Comparison of ENCODE assay signal across 8 mouse cellular contexts in genomic region chr16:17131191-17132088, GRCm38 (mm10). TPM values are rescaled to one million over a fixed set of nuclear protein-coding genes. Genes with fewer than 3 reads are reported as not detected.
DNase-seq lines count a peak whose midpoint lies in the region; ATAC-seq and TF ChIP-seq lines count a peak whose summit lies in the region.

No protein-coding gene starts in this region.

- H3K36me3 ChIP-seq in forebrain, embryonic 10.5 days (replicated peaks): peaks cover 14% of the 10 kb centered on the region
- no peaks in the 10 kb centered on the region for H3K36me3 ChIP-seq in intestine, postnatal 0 days (ENCODE audit: control insufficient read depth, insufficient read depth)
- H3K36me3 ChIP-seq in midbrain, embryonic 10.5 days: peaks cover 13% of the 10 kb centered on the region; the same call in 1 of the 2 replicates

- TF ChIP-seq CTCF in intestine, postnatal 0 days (IDR thresholded peaks at IDR 0.05; ENCODE audit: low read depth): no peak

- peak overlapping the region; percentile 63 for H3K9ac ChIP-seq in intestine, postnatal 0 days (ENCODE audit: low read depth, low read length)

- intact Hi-C loops in left cerebral cortex, postnatal 4 days (cut with DNase I): no loop called here

- peak overlapping the region; percentile 93 for H3K27ac ChIP-seq in forebrain, embryonic 10.5 days
- H3K27ac ChIP-seq in intestine, postnatal 0 days (ENCODE audit: low read depth, low read length): peak overlapping the region; percentile 54; the same call in 1 of the 2 replicates
- H3K27ac ChIP-seq in midbrain, embryonic 10.5 days (replicated peaks): peak overlapping the region; percentile 92

- 0 out of 2 replicates have a peak, but pooled peaks cover 3% of the 10 kb centered on the region for H3K27me3 ChIP-seq in forebrain, embryonic 10.5 days (ENCODE audit: poor library complexity, severe bottlenecking)
- H3K27me3 ChIP-seq in intestine, postnatal 0 days (replicated peaks; ENCODE audit: control insufficient read depth, insufficient read depth, low read length): no peaks in the 10 kb centered on the region
- H3K27me3 ChIP-seq in midbrain, embryonic 10.5 days (ENCODE audit: low read depth, poor library complexity, severe bottlenecking): no peaks in the 10 kb centered on the region

- ATAC-seq in intestine, postnatal 0 days: no peak; the same call in 1 of the 2 replicates

- H3K4me3 ChIP-seq in forebrain, embryonic 10.5 days: peak overlapping the region; percentile 82
- peak overlapping the region; percentile 76 for H3K4me3 ChIP-seq in intestine, postnatal 0 days (ENCODE audit: low read depth, low read length)
- H3K4me3 ChIP-seq in midbrain, embryonic 10.5 days: peak overlapping the region; percentile 83

- peak overlapping the region; percentile 99 for H3K4me2 ChIP-seq in intestine, postnatal 0 days (replicated peaks; ENCODE audit: low read depth)

- 4% methylated on average over 43 of the region's 43 CpGs for WGBS in forebrain, embryonic 10.5 days
- WGBS in intestine, postnatal 0 days: 4% methylated on average over 43 of the region's 43 CpGs
- WGBS in midbrain, embryonic 10.5 days: 4% methylated on average over 43 of the region's 43 CpGs

- no peaks in the 10 kb centered on the region for H3K9me3 ChIP-seq in forebrain, embryonic 10.5 days
- H3K9me3 ChIP-seq in intestine, postnatal 0 days (ENCODE audit: control insufficient read depth): no peaks in the 10 kb centered on the region
- H3K9me3 ChIP-seq in midbrain, embryonic 10.5 days (replicated peaks): no peaks in the 10 kb centered on the region

- DNase-seq in left cerebral cortex, adult 18-20 months (ENCODE audit: low spot score in 2 of 2): peak; percentile 20 to 39
- no peak for DNase-seq in left cerebral cortex, postnatal 4 days
- peak; percentile 56 for DNase-seq in R1 (ENCODE audit: low read depth, low spot score)
- peak; percentile 43 for DNase-seq in forebrain, embryonic 10.5 days (ENCODE audit: extremely low spot score, low spot score)
- no peak for DNase-seq in midbrain, embryonic 10.5 days (ENCODE audit: low spot score)
- peak; percentile 48 for DNase-seq in thymus, postnatal 0 days (ENCODE audit: low spot score)
- no peak for DNase-seq in left cerebral cortex, adult 9 months (ENCODE audit: low spot score in 2 of 2)

- peaks cover 25% of the 10 kb centered on the region for H3K4me1 ChIP-seq in forebrain, embryonic 10.5 days
- peaks cover 7% of the 10 kb centered on the region; the same call in 1 of the 2 replicates for H3K4me1 ChIP-seq in intestine, postnatal 0 days (replicated peaks; ENCODE audit: control insufficient read depth, insufficient read depth, low read length)
- H3K4me1 ChIP-seq in midbrain, embryonic 10.5 days: peaks cover 26% of the 10 kb centered on the region

RNA-seq across cellular contexts. Expression of gene Sdf2l1, which starts 0.7 kb away (rescaled TPM):
- 10 to 100 TPM; 28.1 to 30.8 TPM for total RNA-seq in left cerebral cortex, adult 18-20 months (2021)
- 10 to 100 TPM; 10.8 to 12.6 TPM for total RNA-seq in left cerebral cortex, postnatal 4 days (2021)
- 110 and 118 TPM in 2 replicates for polyA plus RNA-seq in forebrain, embryonic 10.5 days (2016; fragmentation: Nextera tagmentation; extraction: Ambion mirVana)
- 67.9 and 70.3 TPM in 2 replicates for polyA plus RNA-seq in intestine, postnatal 0 days (2015; fragmentation: Nextera tagmentation; extraction: Ambion mirVana)
- 101 and 136 TPM in 2 replicates for polyA plus RNA-seq in midbrain, embryonic 10.5 days (2016; fragmentation: Nextera tagmentation; extraction: Ambion mirVana)
- 74.2 and 113 TPM in 2 replicates for polyA plus RNA-seq in thymus, postnatal 0 days (2015; fragmentation: Nextera tagmentation; extraction: Ambion mirVana)

RNA-seq across cellular contexts. Expression of gene 2610318N02Rik, which starts 6.5 kb away (rescaled TPM):
- 1 to 10 TPM; 2.4 to 3.9 TPM for total RNA-seq in left cerebral cortex, adult 18-20 months (2021)
- 1 to 10 TPM; 4.8 to 6.1 TPM for total RNA-seq in left cerebral cortex, postnatal 4 days (2021)
- 153 and 164 TPM in 2 replicates for polyA plus RNA-seq in forebrain, embryonic 10.5 days (2016; fragmentation: Nextera tagmentation; extraction: Ambion mirVana)
- 7.1 and 7.9 TPM in 2 replicates for polyA plus RNA-seq in intestine, postnatal 0 days (2015; fragmentation: Nextera tagmentation; extraction: Ambion mirVana)
- polyA plus RNA-seq in midbrain, embryonic 10.5 days (2016; fragmentation: Nextera tagmentation; extraction: Ambion mirVana): 153 and 184 TPM in 2 replicates
- polyA plus RNA-seq in thymus, postnatal 0 days (2015; fragmentation: Nextera tagmentation; extraction: Ambion mirVana): 56.5 and 61.3 TPM in 2 replicates

RNA-seq across cellular contexts. Expression of gene Ydjc, which starts 13.0 kb away (rescaled TPM):
- 10 to 100 TPM; 23.7 to 26.4 TPM for total RNA-seq in left cerebral cortex, adult 18-20 months (2021)
- total RNA-seq in left cerebral cortex, postnatal 4 days (2021): 10 to 100 TPM; 71.3 to 74.5 TPM
- 5.8 and 6.9 TPM in 2 replicates for polyA plus RNA-seq in forebrain, embryonic 10.5 days (2016; fragmentation: Nextera tagmentation; extraction: Ambion mirVana)
- 24.6 and 28.8 TPM in 2 replicates for polyA plus RNA-seq in intestine, postnatal 0 days (2015; fragmentation: Nextera tagmentation; extraction: Ambion mirVana)
- polyA plus RNA-seq in midbrain, embryonic 10.5 days (2016; fragmentation: Nextera tagmentation; extraction: Ambion mirVana): 5.4 and 6.8 TPM in 2 replicates
- 17.2 and 18.7 TPM in 2 replicates for polyA plus RNA-seq in thymus, postnatal 0 days (2015; fragmentation: Nextera tagmentation; extraction: Ambion mirVana)

RNA-seq across cellular contexts. Expression of gene Ccdc116, which starts 15.6 kb away (rescaled TPM):
- total RNA-seq in left cerebral cortex, adult 18-20 months (2021): 1 to 10 TPM; 1.6 to 4.4 TPM
- 1 to 10 TPM; 8.9 to 9.3 TPM for total RNA-seq in left cerebral cortex, postnatal 4 days (2021)
- 0.32 and 0.48 TPM in 2 replicates for polyA plus RNA-seq in forebrain, embryonic 10.5 days (2016; fragmentation: Nextera tagmentation; extraction: Ambion mirVana)
- polyA plus RNA-seq in intestine, postnatal 0 days (2015; fragmentation: Nextera tagmentation; extraction: Ambion mirVana): 1.7 and 2.0 TPM in 2 replicates
- polyA plus RNA-seq in midbrain, embryonic 10.5 days (2016; fragmentation: Nextera tagmentation; extraction: Ambion mirVana): 0.39 and 0.57 TPM in 2 replicates
- 0.73 and 1.3 TPM in 2 replicates for polyA plus RNA-seq in thymus, postnatal 0 days (2015; fragmentation: Nextera tagmentation; extraction: Ambion mirVana)

RNA-seq across cellular contexts. Expression of gene Ppil2, which starts 20.4 kb away (rescaled TPM):
- total RNA-seq in left cerebral cortex, adult 18-20 months (2021): 10 to 100 TPM; 83.6 to 84.8 TPM
- 10 to 100 TPM; 88.3 to 91.9 TPM for total RNA-seq in left cerebral cortex, postnatal 4 days (2021)
- 138 and 155 TPM in 2 replicates for polyA plus RNA-seq in forebrain, embryonic 10.5 days (2016; fragmentation: Nextera tagmentation; extraction: Ambion mirVana)
- 71.9 and 78.7 TPM in 2 replicates for polyA plus RNA-seq in intestine, postnatal 0 days (2015; fragmentation: Nextera tagmentation; extraction: Ambion mirVana)
- 149 and 170 TPM in 2 replicates for polyA plus RNA-seq in midbrain, embryonic 10.5 days (2016; fragmentation: Nextera tagmentation; extraction: Ambion mirVana)
- 148 and 150 TPM in 2 replicates for polyA plus RNA-seq in thymus, postnatal 0 days (2015; fragmentation: Nextera tagmentation; extraction: Ambion mirVana)

Comparison
In these comparisons a context has a peak if more than half of its experiments do, and no peak if none do; other contexts are left out.
1. DNase-seq: peak in left cerebral cortex, adult 18-20 months (2 of 2), R1 (single experiment), forebrain, embryonic 10.5 days (single experiment) and thymus, postnatal 0 days (single experiment); none in left cerebral cortex, postnatal 4 days (single experiment), midbrain, embryonic 10.5 days (single experiment) and left cerebral cortex, adult 9 months (0 of 2).
2. Peak in every context shown above with its lines, with median percentiles within 50 percentile points of each other: H3K27ac ChIP-seq and H3K4me3 ChIP-seq.